Mouse (Mus musculus): ENCODE results near the gene Bcar3. TPM values are rescaled to one million over a fixed set of nuclear protein-coding genes. Genes with fewer than 3 reads are reported as not detected.
A peak's percentile ranks its signal among the peaks of the same experiment; 100 is the strongest.

Gene Bcar3
- total RNA-seq, 4 experiments from 2014 or later = 8.3 to 11.7 (median 10.1) TPM

GRCm38 (mm10) chr3:122292300-122293222, 1.4 kb upstream of the Bcar3 start:
- peak; percentile 80 to 95 for DNase-seq (ENCODE audit: low spot score in 2 of 2)

GRCm38 (mm10) chr3:122293223-122293953, 548 bp upstream of the Bcar3 start:
- DNase-seq (ENCODE audit: low spot score in 2 of 2) = peak in 1 of 2 experiments; percentile 68

GRCm38 (mm10) chr3:122295511-122295910, 1.6 kb downstream of the Bcar3 start:
- DNase-seq (ENCODE audit: low spot score in 2 of 2) = no peak

- no peak for DNase-seq (ENCODE audit: low spot score in 2 of 2)
Observed at GRCm38 (mm10) chr3:122296979-122297378, 3.0 kb downstream of the Bcar3 start.

- DNase-seq (ENCODE audit: low spot score in 2 of 2) = peak; percentile 67 to 73
Observed at GRCm38 (mm10) chr3:122300983-122301919, 7.3 kb downstream of the Bcar3 start.

GRCm38 (mm10) chr3:122304560-122304959, 10.6 kb downstream of the Bcar3 start:
- DNase-seq (ENCODE audit: low spot score in 2 of 2) = no peak

GRCm38 (mm10) chr3:122307894-122308671, 14.1 kb downstream of the Bcar3 start:
- no peak for DNase-seq (ENCODE audit: low spot score in 2 of 2)

- no peak for DNase-seq (ENCODE audit: low spot score in 2 of 2)
Observed at GRCm38 (mm10) chr3:122308981-122309380, 15.0 kb downstream of the Bcar3 start.

- peak in 1 of 2 experiments; percentile 85 for DNase-seq (ENCODE audit: low spot score in 2 of 2)
Observed at GRCm38 (mm10) chr3:122312078-122312477, 18.1 kb downstream of the Bcar3 start.

- DNase-seq (ENCODE audit: low spot score in 2 of 2) = no peak
Observed at GRCm38 (mm10) chr3:122312936-122313629, 19.1 kb downstream of the Bcar3 start.

GRCm38 (mm10) chr3:122313936-122314335, 20.0 kb downstream of the Bcar3 start:
- DNase-seq (ENCODE audit: low spot score in 2 of 2) = no peak

- no peak for DNase-seq (ENCODE audit: low spot score in 2 of 2)
Observed at GRCm38 (mm10) chr3:122316621-122317020, 22.7 kb downstream of the Bcar3 start.

- DNase-seq (ENCODE audit: low spot score in 2 of 2) = no peak
Observed at GRCm38 (mm10) chr3:122317339-122317738, 23.4 kb downstream of the Bcar3 start.

- DNase-seq (ENCODE audit: low spot score in 2 of 2) = no peak
Observed at GRCm38 (mm10) chr3:122322226-122322625, 28.3 kb downstream of the Bcar3 start.

- DNase-seq (ENCODE audit: low spot score in 2 of 2) = no peak
Observed at GRCm38 (mm10) chr3:122323841-122324240, 29.9 kb downstream of the Bcar3 start.

GRCm38 (mm10) chr3:122324528-122324927, 30.6 kb downstream of the Bcar3 start:
- no peak for DNase-seq (ENCODE audit: low spot score in 2 of 2)

GRCm38 (mm10) chr3:122330484-122330883, 36.5 kb downstream of the Bcar3 start:
- no peak for DNase-seq (ENCODE audit: low spot score in 2 of 2)

GRCm38 (mm10) chr3:122333493-122333892, 39.6 kb downstream of the Bcar3 start:
- DNase-seq (ENCODE audit: low spot score in 2 of 2) = no peak

GRCm38 (mm10) chr3:122333902-122334301, 40.0 kb downstream of the Bcar3 start:
- no peak for DNase-seq (ENCODE audit: low spot score in 2 of 2)

- DNase-seq (ENCODE audit: low spot score in 2 of 2) = no peak
Observed at GRCm38 (mm10) chr3:122334375-122334774, 40.4 kb downstream of the Bcar3 start.

All from layer of hippocampus, adult 8-10 months (tissue).